ENCODE assay signal across 23 mouse cellular contexts in the genomic region with DNA sequence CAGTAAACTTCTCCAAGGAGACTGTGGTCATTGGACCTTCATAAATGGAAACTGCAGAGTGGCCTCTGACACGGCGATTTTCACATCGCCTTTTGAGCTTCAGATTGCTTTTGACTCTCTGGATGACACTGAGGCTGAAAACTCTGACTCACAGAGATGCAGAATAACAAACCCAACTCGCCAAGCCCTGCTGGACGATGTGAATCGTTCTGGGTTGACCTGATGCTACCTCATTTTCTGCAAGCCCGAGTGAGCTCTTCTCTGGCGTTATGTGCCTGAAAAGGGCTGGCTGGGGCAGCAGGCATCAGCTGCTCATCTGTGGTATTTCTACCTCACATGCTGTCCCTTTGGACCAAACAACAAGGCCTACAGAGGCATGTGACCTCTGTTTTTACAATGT.
DNase-seq lines count a peak whose midpoint lies in the region; TF ChIP-seq lines count a peak whose summit lies in the region.
"Had no signal": no experiment of that assay in that cellular context is flagged by ENCODE, and none has a peak within 500 bp of the region (broad histone marks: within the 10 kb centered on the region; RNA-seq: fewer than 3 reads in every experiment).

No protein-coding gene starts in this region.

- H3K27me3 ChIP-seq in heart, embryonic 10.5 days (ENCODE audit: insufficient read depth, poor library complexity, severe bottlenecking): 0 out of 2 replicates have a peak, but pooled peaks cover 6% of the 10 kb centered on the region
- H3K27me3 ChIP-seq: forebrain, embryonic 12.5 days; heart, embryonic 15.5 days; hindbrain, embryonic 13.5 days; intestine, embryonic 15.5 days; Patski had no signal

- H3K27ac ChIP-seq in gastrocnemius, adult 2 months: peak overlapping the region; percentile 74
- H3K27ac ChIP-seq in heart, embryonic 10.5 days: no peak overlapping the region
- H3K27ac ChIP-seq: forebrain, embryonic 12.5 days; heart, embryonic 15.5 days; hindbrain, embryonic 10.5 days; hindbrain, embryonic 13.5 days; intestine, embryonic 15.5 days had no signal

- DNase-seq in gastrocnemius, adult 2 months: peak; percentile 63
- DNase-seq in gastrocnemius, adult 18-20 months (ENCODE audit: low spot score): no peak
- DNase-seq in lung, postnatal 36 days: peak; percentile 7
- DNase-seq in lung, postnatal 25 days (ENCODE audit: low spot score): no peak
- peak; percentile 33 for DNase-seq in Muller cell, postnatal 12 days (ENCODE audit: inconsistent ontology term)
- DNase-seq in skeletal muscle tissue, adult 2 months (ENCODE audit: low read depth, low spot score): peak; percentile 66
- no peak for DNase-seq in heart, embryonic 10.5 days (ENCODE audit: low spot score)
- DNase-seq: adrenal gland, postnatal 10 days; adrenal gland, postnatal 36 days; cerebellum, adult 18-20 months; cerebellum, adult 9-10 months; cerebellum, postnatal 14 days; heart, adult 11 months; heart, postnatal 10 days; heart, postnatal 36 days; kidney, adult 11 months had no signal

- H3K9me3 ChIP-seq in heart, embryonic 10.5 days: no peaks in the 10 kb centered on the region
- H3K9me3 ChIP-seq: forebrain, embryonic 12.5 days; heart, embryonic 12.5 days; heart, embryonic 15.5 days; hindbrain, embryonic 10.5 days; hindbrain, embryonic 13.5 days; intestine, embryonic 15.5 days had no signal

- no peaks in the 10 kb centered on the region for H3K4me1 ChIP-seq in heart, embryonic 10.5 days
- H3K4me1 ChIP-seq: forebrain, embryonic 12.5 days; heart, embryonic 12.5 days; heart, embryonic 15.5 days; hindbrain, embryonic 10.5 days; intestine, embryonic 15.5 days had no signal

- no peak overlapping the region for H3K4me3 ChIP-seq in gastrocnemius, adult 2 months
- no peak overlapping the region for H3K4me3 ChIP-seq in heart, embryonic 10.5 days
- H3K4me3 ChIP-seq: forebrain, embryonic 12.5 days; heart, embryonic 12.5 days; heart, embryonic 15.5 days; hindbrain, embryonic 10.5 days; hindbrain, embryonic 13.5 days; intestine, embryonic 15.5 days had no signal

- H3K36me3 ChIP-seq in heart, embryonic 10.5 days: no peaks in the 10 kb centered on the region
- H3K36me3 ChIP-seq: forebrain, embryonic 12.5 days; heart, embryonic 12.5 days; heart, embryonic 15.5 days; hindbrain, embryonic 10.5 days; hindbrain, embryonic 13.5 days; intestine, embryonic 15.5 days had no signal

- TF ChIP-seq CTCF in gastrocnemius, adult 2 months (IDR thresholded peaks at IDR 0.05): no peak

- intact Hi-C loops in gastrocnemius, adult 2 months (cut with DNase I): no loop called here

- 84% methylated on average over 8 of the region's 8 CpGs for WGBS in heart, embryonic 10.5 days

Comparison
In these comparisons a context has a peak if more than half of its experiments do, and no peak if none do; other contexts are left out.
1. DNase-seq: peak in gastrocnemius, adult 2 months (single experiment), lung, postnatal 36 days (single experiment), Muller cell, postnatal 12 days (single experiment) and skeletal muscle tissue, adult 2 months (single experiment); none in gastrocnemius, adult 18-20 months (single experiment), lung, postnatal 25 days (single experiment) and heart, embryonic 10.5 days (single experiment).